Mouse (Mus musculus): ENCODE data around the gene Capn13. TPM values are rescaled to one million over a fixed set of nuclear protein-coding genes. Genes with fewer than 3 reads are reported as not detected.
"Not testable (repeated sequence)": the region's sequence is repeated elsewhere in the genome, so short reads cannot be mapped to it uniquely, and the experiment has no call there.

Gene Capn13
- polyA plus RNA-seq, 1 experiment = not detected

GRCm38 (mm10) chr17:73298981-73299380 is 101.7 kb downstream of the Capn13 start:
- Histone ChIP-seq H3K36me3 (ENCODE audit: control insufficient read depth) (no peaks in the 10 kb centered on the region), H3K9me3 (ENCODE audit: control insufficient read depth, low read length) (no peaks in the 10 kb centered on the region), H3K4me1 (ENCODE audit: control insufficient read depth) (no peaks in the 10 kb centered on the region), H3K4me3 (replicated peaks) (no peak overlapping the region), H3K27me3 (ENCODE audit: control insufficient read depth) (peaks cover 9% of the 10 kb centered on the region)
- TF ChIP-seq TAL1 (IDR thresholded peaks at IDR 0.05; ENCODE audit: low read length) = no peak
- no peak for TF ChIP-seq GATA1 (IDR thresholded peaks at IDR 0.05; ENCODE audit: low read length)

- Histone ChIP-seq H3K9me3 (ENCODE audit: control insufficient read depth, low read length) (no peaks in the 10 kb centered on the region), H3K27me3 (ENCODE audit: control insufficient read depth) (peaks cover 9% of the 10 kb centered on the region), H3K4me3 (replicated peaks) (no peak overlapping the region), H3K36me3 (ENCODE audit: control insufficient read depth) (no peaks in the 10 kb centered on the region), H3K4me1 (ENCODE audit: control insufficient read depth) (no peaks in the 10 kb centered on the region)
- TF ChIP-seq TAL1 (IDR thresholded peaks at IDR 0.05; ENCODE audit: low read length) (no peak), GATA1 (IDR thresholded peaks at IDR 0.05; ENCODE audit: low read length) (no peak)
Observed at GRCm38 (mm10) chr17:73296855-73297254, 103.8 kb downstream of the Capn13 start.

GRCm38 (mm10) chr17:73293237-73293636 is 107.4 kb downstream of the Capn13 start:
- no peaks in the 10 kb centered on the region for H3K9me3 ChIP-seq (ENCODE audit: control insufficient read depth, low read length)
- H3K36me3 ChIP-seq (ENCODE audit: control insufficient read depth) = no peaks in the 10 kb centered on the region
- no peaks in the 10 kb centered on the region for H3K4me1 ChIP-seq (ENCODE audit: control insufficient read depth)
- no peak overlapping the region for H3K4me3 ChIP-seq (replicated peaks)
- no peaks in the 10 kb centered on the region for H3K27me3 ChIP-seq (ENCODE audit: control insufficient read depth)
- no peak for TF ChIP-seq GATA1 (IDR thresholded peaks at IDR 0.05; ENCODE audit: low read length)
- no peak for TF ChIP-seq TAL1 (IDR thresholded peaks at IDR 0.05; ENCODE audit: low read length)

GRCm38 (mm10) chr17:73284301-73284700 is 116.4 kb downstream of the Capn13 start:
- H3K36me3 ChIP-seq (ENCODE audit: control insufficient read depth) = no peaks in the 10 kb centered on the region
- H3K9me3 ChIP-seq (ENCODE audit: control insufficient read depth, low read length) = no peaks in the 10 kb centered on the region
- H3K4me1 ChIP-seq (ENCODE audit: control insufficient read depth) = no peaks in the 10 kb centered on the region
- TF ChIP-seq GATA1 (IDR thresholded peaks at IDR 0.05; ENCODE audit: low read length) (no peak), TAL1 (IDR thresholded peaks at IDR 0.05; ENCODE audit: low read length) (no peak)
- no peak overlapping the region for H3K4me3 ChIP-seq (replicated peaks)
- H3K27me3 ChIP-seq (ENCODE audit: control insufficient read depth) = no peaks in the 10 kb centered on the region

GRCm38 (mm10) chr17:73282702-73283101 is 118.0 kb downstream of the Capn13 start:
- H3K9me3 ChIP-seq (ENCODE audit: control insufficient read depth, low read length); H3K4me1 ChIP-seq (ENCODE audit: control insufficient read depth); H3K27me3 ChIP-seq (ENCODE audit: control insufficient read depth); H3K36me3 ChIP-seq (ENCODE audit: control insufficient read depth); H3K4me3 ChIP-seq (replicated peaks): not testable (repeated sequence)

- Histone ChIP-seq H3K27me3 (ENCODE audit: control insufficient read depth) (no peaks in the 10 kb centered on the region), H3K36me3 (ENCODE audit: control insufficient read depth) (no peaks in the 10 kb centered on the region), H3K4me3 (replicated peaks) (no peak overlapping the region), H3K4me1 (ENCODE audit: control insufficient read depth) (no peaks in the 10 kb centered on the region), H3K9me3 (ENCODE audit: control insufficient read depth, low read length) (no peaks in the 10 kb centered on the region)
- TF ChIP-seq GATA1 (IDR thresholded peaks at IDR 0.05; ENCODE audit: low read length) (no peak), TAL1 (IDR thresholded peaks at IDR 0.05; ENCODE audit: low read length) (no peak)
Observed at GRCm38 (mm10) chr17:73277770-73278169, 122.9 kb downstream of the Capn13 start.

GRCm38 (mm10) chr17:73275066-73275465 is 125.6 kb downstream of the Capn13 start:
- H3K4me3 ChIP-seq (replicated peaks) = no peak overlapping the region
- H3K9me3 ChIP-seq (ENCODE audit: control insufficient read depth, low read length) = no peaks in the 10 kb centered on the region
- H3K36me3 ChIP-seq (ENCODE audit: control insufficient read depth) = no peaks in the 10 kb centered on the region
- TF ChIP-seq TAL1 (IDR thresholded peaks at IDR 0.05; ENCODE audit: low read length) (no peak), GATA1 (IDR thresholded peaks at IDR 0.05; ENCODE audit: low read length) (no peak)
- H3K4me1 ChIP-seq (ENCODE audit: control insufficient read depth) = no peaks in the 10 kb centered on the region
- no peaks in the 10 kb centered on the region for H3K27me3 ChIP-seq (ENCODE audit: control insufficient read depth)

- Histone ChIP-seq H3K4me1 (ENCODE audit: control insufficient read depth) (no peaks in the 10 kb centered on the region), H3K4me3 (replicated peaks) (no peak overlapping the region), H3K9me3 (ENCODE audit: control insufficient read depth, low read length) (no peaks in the 10 kb centered on the region), H3K36me3 (ENCODE audit: control insufficient read depth) (no peaks in the 10 kb centered on the region), H3K27me3 (ENCODE audit: control insufficient read depth) (no peaks in the 10 kb centered on the region)
- TF ChIP-seq TAL1 (IDR thresholded peaks at IDR 0.05; ENCODE audit: low read length) (no peak), GATA1 (IDR thresholded peaks at IDR 0.05; ENCODE audit: low read length) (no peak)
Observed at GRCm38 (mm10) chr17:73273809-73274208, 126.9 kb downstream of the Capn13 start.

- Histone ChIP-seq H3K36me3 (ENCODE audit: control insufficient read depth) (no peaks in the 10 kb centered on the region), H3K4me1 (ENCODE audit: control insufficient read depth) (no peaks in the 10 kb centered on the region), H3K4me3 (replicated peaks) (no peak overlapping the region), H3K27me3 (ENCODE audit: control insufficient read depth) (no peaks in the 10 kb centered on the region), H3K9me3 (ENCODE audit: control insufficient read depth, low read length) (peaks cover 3% of the 10 kb centered on the region; the same call in 1 of the 2 replicates)
- TF ChIP-seq TAL1 (IDR thresholded peaks at IDR 0.05; ENCODE audit: low read length) = no peak
- TF ChIP-seq GATA1 (IDR thresholded peaks at IDR 0.05; ENCODE audit: low read length) = no peak
Observed at GRCm38 (mm10) chr17:73271797-73272600, 128.7 kb downstream of the Capn13 start.

Data from erythroblast, embryonic 14.5 days (primary cell).